Mouse (Mus musculus): ENCODE measurements around the gene Cnot2.

- TF ChIP-seq FLI1 (IDR thresholded peaks at IDR 0.05; ENCODE audit: low read length) (no peak), GATA1 (IDR thresholded peaks at IDR 0.05; ENCODE audit: borderline replicate concordance, low read length) (no peak)
Observed at GRCm38 (mm10) chr10:116562731-116563480, 18.4 kb downstream of the Cnot2 start.
